Mouse (Mus musculus): Measurements from ENCODE around the gene Adap1.

GRCm38 (mm10) chr5:139333301-139334013, 8.0 kb upstream of the Adap1 start:
- TF ChIP-seq MAFK (IDR thresholded peaks at IDR 0.05; ENCODE audit: insufficient read depth, low read depth, low read length) (no peak), CHD2 (IDR thresholded peaks at IDR 0.05; ENCODE audit: low read depth, low read length) (no peak)

All from ES-E14 (cell line).